ENCODE assay signal across 12 mouse cellular contexts in the genomic region with DNA sequence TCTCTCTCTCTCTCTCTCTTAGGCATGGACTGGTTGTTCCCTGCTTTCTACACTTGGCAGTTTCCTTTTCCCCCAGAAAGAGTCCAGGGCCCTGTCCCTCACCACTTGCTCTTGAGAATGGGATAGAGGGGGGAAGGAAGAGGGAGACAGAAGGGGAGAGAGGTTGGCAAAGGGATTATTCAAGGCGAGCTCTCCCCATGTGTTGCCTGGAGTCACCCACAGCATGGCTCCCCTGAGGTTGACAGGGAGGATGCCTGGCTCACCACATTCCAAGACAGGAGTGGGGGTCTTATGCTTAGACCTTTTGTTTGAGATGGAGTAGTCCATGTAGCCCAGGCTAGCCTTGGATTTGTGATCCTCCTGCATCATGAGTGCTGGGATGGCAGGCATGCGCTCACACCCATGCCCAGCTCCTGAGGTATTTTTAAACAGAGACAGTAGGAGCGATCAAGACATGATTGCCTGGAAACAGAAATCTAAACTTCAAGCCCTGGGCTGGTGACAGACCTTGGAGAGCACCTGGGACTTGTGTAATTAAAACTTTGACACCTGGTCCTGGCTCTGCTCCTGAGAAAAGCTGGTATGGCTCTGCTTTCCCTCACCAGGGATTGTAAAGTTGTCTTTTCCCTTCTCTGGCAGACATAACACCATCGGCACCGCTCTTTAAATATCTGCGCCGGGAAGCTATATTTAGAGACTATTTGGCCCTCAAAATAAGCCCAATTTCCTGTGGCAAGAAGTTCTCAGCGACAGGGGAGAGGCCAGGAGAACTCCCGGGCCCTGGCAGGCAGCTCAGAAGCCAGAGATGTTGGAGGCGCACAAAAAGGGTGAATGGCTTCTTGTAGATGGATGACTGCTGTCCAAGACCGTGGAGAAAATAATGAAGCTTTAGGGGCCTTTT. TPM values are rescaled to one million over a fixed set of nuclear protein-coding genes. Genes with fewer than 3 reads are reported as not detected.
A peak's percentile ranks its signal among the peaks of the same experiment; 100 is the strongest.
DNase-seq lines count a peak whose midpoint lies in the region; ATAC-seq and TF ChIP-seq lines count a peak whose summit lies in the region.
"Had no signal": no experiment of that assay in that cellular context is flagged by ENCODE, and none has a peak within 500 bp of the region (broad histone marks: within the 10 kb centered on the region; RNA-seq: fewer than 3 reads in every experiment).

No protein-coding gene starts in this region.

- no peak for TF ChIP-seq CTCF in gastrocnemius, adult 2 months (IDR thresholded peaks at IDR 0.05)
- TF ChIP-seq CTCF in lung, postnatal 0 days (IDR thresholded peaks at IDR 0.05), result no peak

- H3K4me3 ChIP-seq in gastrocnemius, adult 2 months, result peak overlapping the region; percentile 45
- no peak overlapping the region for H3K4me3 ChIP-seq in heart, embryonic 14.5 days (ENCODE audit: control insufficient read depth in 1 of 2, insufficient read depth in 1 of 2, low read depth in 1 of 2, low read length in 2 of 2)
- no peak overlapping the region for H3K4me3 ChIP-seq in lung, postnatal 0 days (ENCODE audit: low read depth, low read length)

- no peak; the same call in 1 of the 2 replicates for TF ChIP-seq EP300 in lung, postnatal 0 days (IDR thresholded peaks at IDR 0.05)

- WGBS in heart, embryonic 14.5 days, result 19% methylated on average over 11 of the region's 11 CpGs
- 41% methylated on average over 11 of the region's 11 CpGs for WGBS in lung, postnatal 0 days

- H3K27ac ChIP-seq in gastrocnemius, adult 2 months, result peak overlapping the region; percentile 93
- peak overlapping the region; percentile 92 for H3K27ac ChIP-seq in heart, embryonic 14.5 days (replicated peaks in 1 of 2; ENCODE audit: control insufficient read depth in 1 of 2, insufficient read depth in 1 of 2, low read depth in 2 of 2, low read length in 2 of 2)
- H3K27ac ChIP-seq in lung, postnatal 0 days (ENCODE audit: low read length), result peak overlapping the region; percentile 61

- H3K4me2 ChIP-seq in heart, embryonic 14.5 days (ENCODE audit: low read length), result peak overlapping the region; percentile 46
- 0 out of 2 replicates have a peak overlapping the region, but pooled peaks have one; percentile 14 for H3K4me2 ChIP-seq in lung, postnatal 0 days (replicated peaks; ENCODE audit: low read depth, low read length)

- intact Hi-C loops in gastrocnemius, adult 2 months (cut with DNase I), result no loop called here

- peaks cover 7% of the 10 kb centered on the region; the same call in 1 of the 2 replicates for H3K36me3 ChIP-seq in heart, embryonic 14.5 days (ENCODE audit: control insufficient read depth, insufficient read depth, low read length)
- H3K36me3 ChIP-seq in lung, postnatal 0 days (ENCODE audit: insufficient read depth, low read length), result no peaks in the 10 kb centered on the region

- H3K9ac ChIP-seq in heart, embryonic 14.5 days (ENCODE audit: low read length), result no peak overlapping the region; the same call in 1 of the 2 replicates
- no peak overlapping the region for H3K9ac ChIP-seq in lung, postnatal 0 days (replicated peaks; ENCODE audit: low read depth)

- H3K27me3 ChIP-seq in heart, embryonic 14.5 days (ENCODE audit: control insufficient read depth, insufficient read depth, low read length), result no peaks in the 10 kb centered on the region
- no peaks in the 10 kb centered on the region for H3K27me3 ChIP-seq in lung, postnatal 0 days (replicated peaks; ENCODE audit: insufficient read depth, low read length)

- no peaks in the 10 kb centered on the region for H3K9me3 ChIP-seq in heart, embryonic 14.5 days (ENCODE audit: control insufficient read depth, low read length)
- H3K9me3 ChIP-seq in lung, postnatal 0 days (ENCODE audit: low read length), result no peaks in the 10 kb centered on the region

- DNase-seq in kidney, adult 9 months, result peak; percentile 30
- no peak for DNase-seq in kidney, adult 11 months
- peak; percentile 63 for DNase-seq in gastrocnemius, adult 2 months
- DNase-seq in lung, postnatal 0 days (ENCODE audit: low spot score), result no peak
- DNase-seq in layer of hippocampus, adult 9-10 months (ENCODE audit: low spot score), result no peak
- no peak for DNase-seq in right cerebral cortex, postnatal 36 days (ENCODE audit: low spot score in 2 of 2)

- H3K4me1 ChIP-seq in heart, embryonic 14.5 days (ENCODE audit: control insufficient read depth in 2 of 2, insufficient read depth in 2 of 2, low read length in 2 of 2), result peaks cover 31 to 41% of the 10 kb centered on the region in 2 experiments
- peaks cover 6% of the 10 kb centered on the region; the same call in 1 of the 2 replicates for H3K4me1 ChIP-seq in lung, postnatal 0 days (ENCODE audit: insufficient read depth, low read depth, low read length)

- ATAC-seq in heart, embryonic 14.5 days (ENCODE audit: insufficient number of reproducible peaks, insufficient read depth, low FRiP score, low read depth), result peak; percentile 18; the same call in 1 of the 2 replicates
- ATAC-seq in lung, postnatal 0 days, result peak; percentile 16; the same call in 1 of the 2 replicates
- no peak for ATAC-seq in monocyte, adult 5-6 weeks (replicated peaks; ENCODE audit: insufficient number of reproducible peaks, low FRiP score, low TSS enrichment, poor library complexity, severe bottlenecking)

RNA-seq across cellular contexts. Expression of a gene that starts 20.0 kb away (rescaled TPM):
- 10 to 100 TPM; 19.6 to 22.9 TPM for total RNA-seq in gastrocnemius, adult 2 months (2021)
- polyA plus RNA-seq in heart, embryonic 14.5 days (2014; fragmentation: Nextera tagmentation; extraction: Ambion mirVana), result 30.2 and 31.7 TPM in 2 replicates
- 17.7 and 20.8 TPM in 2 replicates for polyA plus RNA-seq in lung, postnatal 0 days (2015; fragmentation: Nextera tagmentation; extraction: Ambion mirVana)
- 136 to 193 TPM (median 152 TPM) in 3 replicates for total RNA-seq in monocyte, adult 5-6 weeks (2017)

RNA-seq across cellular contexts. Expression of a gene that starts 38.5 kb away (rescaled TPM):
- not detected for total RNA-seq in gastrocnemius, adult 2 months (2021)
- polyA plus RNA-seq in heart, embryonic 14.5 days (2014; fragmentation: Nextera tagmentation; extraction: Ambion mirVana), result not detected in 2 replicates
- not detected in 2 replicates for polyA plus RNA-seq in lung, postnatal 0 days (2015; fragmentation: Nextera tagmentation; extraction: Ambion mirVana)
- total RNA-seq in monocyte, adult 5-6 weeks (2017), result not detected in 3 replicates
- total RNA-seq: ES-E14; left cerebral cortex, postnatal 14 days had no signal
- polyA plus RNA-seq: frontal cortex, adult 2 months; neural tube, embryonic 11.5 days had no signal

RNA-seq across cellular contexts. Expression of a gene that starts 47.9 kb away (rescaled TPM):
- 1 to 10 TPM in 1 of 2 experiments, under 1 TPM in 1; 0.66 to 1.3 TPM for total RNA-seq in gastrocnemius, adult 2 months (2021)
- 0.51 and 0.66 TPM in 2 replicates for polyA plus RNA-seq in heart, embryonic 14.5 days (2014; fragmentation: Nextera tagmentation; extraction: Ambion mirVana)
- polyA plus RNA-seq in lung, postnatal 0 days (2015; fragmentation: Nextera tagmentation; extraction: Ambion mirVana), result 0.71 and 0.84 TPM in 2 replicates
- total RNA-seq in monocyte, adult 5-6 weeks (2017), result not detected in 3 replicates
- total RNA-seq: ES-E14; left cerebral cortex, postnatal 14 days had no signal

Comparison
In these comparisons a context has a peak if more than half of its experiments do, and no peak if none do; other contexts are left out.
1. DNase-seq: peak in kidney, adult 9 months (single experiment) and gastrocnemius, adult 2 months (single experiment); none in kidney, adult 11 months (single experiment), lung, postnatal 0 days (single experiment), layer of hippocampus, adult 9-10 months (single experiment) and right cerebral cortex, postnatal 36 days (0 of 2).
2. Peak in every context shown above with its lines, with median percentiles within 50 percentile points of each other: H3K27ac ChIP-seq.